In genomic region chr1:44158317-44158716, GRCm38 (mm10) we compare ENCODE assay signal across 19 mouse cellular contexts. TPM values are rescaled to one million over a fixed set of nuclear protein-coding genes. Genes with fewer than 3 reads are reported as not detected.
DNase-seq lines count a peak whose midpoint lies in the region; ATAC-seq lines count a peak whose summit lies in the region.
"Had no signal": no experiment of that assay in that cellular context is flagged by ENCODE, and none has a peak within 500 bp of the region (broad histone marks: within the 10 kb centered on the region; RNA-seq: fewer than 3 reads in every experiment).

No protein-coding gene starts in this region.

- no peak overlapping the region for H3K4me3 ChIP-seq in kidney, embryonic 16.5 days (ENCODE audit: low read length)
- H3K4me3 ChIP-seq: embryonic facial prominence, embryonic 10.5 days; embryonic facial prominence, embryonic 12.5 days; forebrain, embryonic 13.5 days; forebrain, embryonic 15.5 days had no signal

- no peaks in the 10 kb centered on the region for H3K9me3 ChIP-seq in kidney, embryonic 16.5 days (ENCODE audit: low read length)
- H3K9me3 ChIP-seq: embryonic facial prominence, embryonic 10.5 days; embryonic facial prominence, embryonic 12.5 days; forebrain, embryonic 13.5 days; forebrain, embryonic 15.5 days had no signal

- H3K4me2 ChIP-seq in kidney, embryonic 16.5 days (replicated peaks; ENCODE audit: low read depth, low read length), result no peak overlapping the region
- H3K4me2 ChIP-seq: embryonic facial prominence, embryonic 12.5 days; forebrain, embryonic 13.5 days; forebrain, embryonic 15.5 days had no signal

- peaks cover 46% of the 10 kb centered on the region for H3K36me3 ChIP-seq in kidney, embryonic 16.5 days (ENCODE audit: insufficient read depth, low read length)

- no peak overlapping the region for H3K9ac ChIP-seq in kidney, embryonic 16.5 days (replicated peaks; ENCODE audit: low read length)
- H3K9ac ChIP-seq: embryonic facial prominence, embryonic 12.5 days; forebrain, embryonic 13.5 days; forebrain, embryonic 15.5 days had no signal

- DNase-seq in right cerebral cortex, postnatal 36 days (ENCODE audit: low spot score in 2 of 2), result no peak
- no peak for DNase-seq in kidney, postnatal 25 days
- DNase-seq: adrenal gland, adult 2 months; adrenal gland, postnatal 10 days; adrenal gland, postnatal 25 days; cerebellum, adult 11 months; cerebellum, adult 18-20 months; cerebellum, adult 8-10 months; cerebellum, adult 9-11 months; cerebellum, postnatal 14 days; cerebellum, postnatal 36 days had no signal

- WGBS in kidney, embryonic 16.5 days, result 89% methylated on average over 6 of the region's 6 CpGs

- H3K4me1 ChIP-seq in kidney, embryonic 16.5 days (ENCODE audit: insufficient read depth, low read length), result no peaks in the 10 kb centered on the region
- H3K4me1 ChIP-seq: embryonic facial prominence, embryonic 10.5 days; embryonic facial prominence, embryonic 12.5 days; forebrain, embryonic 13.5 days; forebrain, embryonic 15.5 days had no signal

- no peak overlapping the region for H3K27ac ChIP-seq in kidney, embryonic 16.5 days (ENCODE audit: low read length)
- H3K27ac ChIP-seq: embryonic facial prominence, embryonic 10.5 days; embryonic facial prominence, embryonic 12.5 days; forebrain, embryonic 13.5 days; forebrain, embryonic 15.5 days had no signal

- peak; percentile 69 for ATAC-seq in common myeloid progenitor, adult 5-6 weeks (replicated peaks; ENCODE audit: low read depth, poor library complexity, severe bottlenecking)
- ATAC-seq in granulocyte monocyte progenitor cell, adult 5-6 weeks (replicated peaks; ENCODE audit: poor library complexity, severe bottlenecking), result peak; percentile 22; the same call in 1 of the 2 replicates
- ATAC-seq in megakaryocyte, adult 5-6 weeks (ENCODE audit: poor library complexity, severe bottlenecking), result peak; percentile 38; the same call in 1 of the 2 replicates
- no peak for ATAC-seq in kidney, embryonic 16.5 days (ENCODE audit: low FRiP score, low TSS enrichment)
- ATAC-seq: forebrain, embryonic 13.5 days; forebrain, embryonic 15.5 days had no signal

- no peaks in the 10 kb centered on the region for H3K27me3 ChIP-seq in kidney, embryonic 16.5 days (ENCODE audit: insufficient read depth, low read length)
- H3K27me3 ChIP-seq: embryonic facial prominence, embryonic 12.5 days; forebrain, embryonic 13.5 days; forebrain, embryonic 15.5 days had no signal

RNA-seq across cellular contexts. Expression of gene Ercc5, which starts 10.8 kb away (rescaled TPM):
- 10.5 and 16.6 TPM in 2 replicates for total RNA-seq in common myeloid progenitor, adult 5-6 weeks (2017)
- total RNA-seq in granulocyte monocyte progenitor cell, adult 5-6 weeks (2014; fragmentation: Nextera tagmentation), result 7.8 and 11.2 TPM in 2 replicates
- total RNA-seq in granulocyte monocyte progenitor cell, adult 5-6 weeks (2017), result 4.8 and 7.9 TPM in 2 replicates
- 7.5 and 7.7 TPM in 2 replicates for total RNA-seq in megakaryocyte, adult 5-6 weeks (2015)
- total RNA-seq in megakaryocyte, adult 5-6 weeks (2017), result 11.3 and 14.6 TPM in 2 replicates
- 16.2 and 17.1 TPM in 2 replicates for polyA plus RNA-seq in kidney, embryonic 16.5 days (2015; fragmentation: Nextera tagmentation; extraction: Ambion mirVana)

RNA-seq across cellular contexts. Expression of gene Bivm, which starts 39.6 kb away (rescaled TPM):
- 8.5 and 12.3 TPM in 2 replicates for total RNA-seq in common myeloid progenitor, adult 5-6 weeks (2017)
- 11.5 and 17.5 TPM in 2 replicates for total RNA-seq in granulocyte monocyte progenitor cell, adult 5-6 weeks (2014; fragmentation: Nextera tagmentation)
- 7.0 and 10.6 TPM in 2 replicates for total RNA-seq in granulocyte monocyte progenitor cell, adult 5-6 weeks (2017)
- total RNA-seq in megakaryocyte, adult 5-6 weeks (2015), result 11.8 and 12.5 TPM in 2 replicates
- total RNA-seq in megakaryocyte, adult 5-6 weeks (2017), result 4.4 and 8.7 TPM in 2 replicates
- polyA plus RNA-seq in kidney, embryonic 16.5 days (2015; fragmentation: Nextera tagmentation; extraction: Ambion mirVana), result 19.9 and 22.8 TPM in 2 replicates

RNA-seq across cellular contexts. Expression of gene Kdelc1, which starts 39.7 kb away (rescaled TPM):
- total RNA-seq in common myeloid progenitor, adult 5-6 weeks (2017), result 28.7 and 33.8 TPM in 2 replicates
- total RNA-seq in granulocyte monocyte progenitor cell, adult 5-6 weeks (2014; fragmentation: Nextera tagmentation), result 38.3 and 40.7 TPM in 2 replicates
- total RNA-seq in granulocyte monocyte progenitor cell, adult 5-6 weeks (2017), result 33.4 and 35.5 TPM in 2 replicates
- 9.6 and 11.1 TPM in 2 replicates for total RNA-seq in megakaryocyte, adult 5-6 weeks (2015)
- total RNA-seq in megakaryocyte, adult 5-6 weeks (2017), result 5.4 and 9.9 TPM in 2 replicates
- 70.6 and 71.7 TPM in 2 replicates for polyA plus RNA-seq in kidney, embryonic 16.5 days (2015; fragmentation: Nextera tagmentation; extraction: Ambion mirVana)

RNA-seq across cellular contexts. Expression of gene Tex30, which starts 56.1 kb away (rescaled TPM):
- total RNA-seq in common myeloid progenitor, adult 5-6 weeks (2017), result 86.0 and 92.4 TPM in 2 replicates
- total RNA-seq in granulocyte monocyte progenitor cell, adult 5-6 weeks (2014; fragmentation: Nextera tagmentation), result 64.6 and 67.6 TPM in 2 replicates
- total RNA-seq in granulocyte monocyte progenitor cell, adult 5-6 weeks (2017), result 51.4 and 74.2 TPM in 2 replicates
- total RNA-seq in megakaryocyte, adult 5-6 weeks (2015), result 36.1 and 61.6 TPM in 2 replicates
- 29.3 TPM in 2 replicates for total RNA-seq in megakaryocyte, adult 5-6 weeks (2017)
- polyA plus RNA-seq in kidney, embryonic 16.5 days (2015; fragmentation: Nextera tagmentation; extraction: Ambion mirVana), result 76.7 and 79.9 TPM in 2 replicates
